Mouse (Mus musculus): ENCODE results near the gene Tm4sf4.

DNA sequence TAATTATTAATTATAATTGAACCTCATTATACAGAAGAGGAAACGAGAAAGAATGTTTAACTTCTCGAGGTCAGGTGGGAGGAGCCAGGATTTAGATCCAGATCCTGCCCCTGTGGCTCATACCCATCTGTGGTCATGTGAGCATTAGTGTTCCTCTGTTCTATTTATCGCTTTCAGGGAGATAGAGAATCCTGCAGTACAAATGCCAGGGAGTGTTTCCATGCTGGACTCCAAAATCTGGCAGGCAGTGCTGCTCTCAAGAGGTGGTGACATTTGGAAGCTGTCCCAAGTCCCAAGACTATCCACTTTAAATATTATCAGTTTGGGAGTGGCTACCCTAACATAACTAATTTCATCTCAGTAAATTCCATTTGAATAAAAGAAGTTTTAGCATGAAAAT is 6.6 kb downstream of the Tm4sf4 start:
- TF ChIP-seq CTCF (IDR thresholded peaks at IDR 0.05; ENCODE audit: low read depth, low read length) (no peak), TAL1 (conservative IDR thresholded peaks at IDR 0.05; ENCODE audit: low read depth, low read length) (no peak), GATA1 (IDR thresholded peaks at IDR 0.05; ENCODE audit: borderline replicate concordance, low read length) (no peak), GATA2 (IDR thresholded peaks at IDR 0.05; ENCODE audit: borderline replicate concordance, low read depth, low read length) (no peak), POLR2AphosphoS5 (IDR thresholded peaks at IDR 0.05; ENCODE audit: insufficient replicate concordance, low read depth, low read length) (no peak)

Measured in G1E (cell line).